Mouse (Mus musculus): Measurements from ENCODE around the gene Csrp3. TPM values are rescaled to one million over a fixed set of nuclear protein-coding genes. Genes with fewer than 3 reads are reported as not detected.
A peak's percentile ranks its signal among the peaks of the same experiment; 100 is the strongest.

Gene Csrp3
- polyA plus RNA-seq, 1 experiment from 2014 or later: 1,256 TPM

DNA sequence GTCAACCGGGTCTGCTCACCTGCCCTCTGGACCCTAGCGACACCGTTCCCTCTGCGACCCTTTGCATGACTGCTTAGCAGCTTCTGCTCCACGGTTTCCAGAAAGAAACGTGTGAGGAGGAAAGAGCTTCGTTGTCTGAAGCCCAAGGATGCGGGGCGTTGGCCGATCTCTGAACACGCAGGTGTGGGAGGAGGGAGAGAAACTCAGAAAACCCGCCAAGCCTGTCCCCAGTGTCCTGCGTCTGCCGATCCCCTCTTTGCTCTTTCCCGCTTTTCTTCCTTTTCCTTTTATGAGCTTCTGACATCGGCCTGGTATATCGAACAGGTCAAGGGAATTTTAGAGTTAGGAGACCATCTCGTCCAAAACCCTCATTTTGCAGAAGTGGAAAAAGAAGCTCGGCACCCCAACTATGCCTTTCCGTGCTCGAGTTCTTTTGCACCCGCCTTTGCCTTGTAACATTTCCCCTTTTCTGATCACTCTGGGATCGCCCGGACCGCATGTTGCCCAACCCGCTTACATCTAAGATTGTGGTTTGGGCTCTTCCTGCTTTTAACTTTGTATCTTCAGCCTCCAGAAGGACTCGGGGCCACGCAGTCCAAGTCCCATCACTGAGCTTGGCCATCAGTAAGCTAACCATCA lies 34.3 kb upstream of the Csrp3 start:
- peak overlapping the region; percentile 46; the same call in 1 of the 2 replicates for H3K27ac ChIP-seq (replicated peaks)
- no peak for ATAC-seq (ENCODE audit: extremely low read depth, insufficient number of reproducible peaks, low FRiP score, low TSS enrichment)

DNA sequence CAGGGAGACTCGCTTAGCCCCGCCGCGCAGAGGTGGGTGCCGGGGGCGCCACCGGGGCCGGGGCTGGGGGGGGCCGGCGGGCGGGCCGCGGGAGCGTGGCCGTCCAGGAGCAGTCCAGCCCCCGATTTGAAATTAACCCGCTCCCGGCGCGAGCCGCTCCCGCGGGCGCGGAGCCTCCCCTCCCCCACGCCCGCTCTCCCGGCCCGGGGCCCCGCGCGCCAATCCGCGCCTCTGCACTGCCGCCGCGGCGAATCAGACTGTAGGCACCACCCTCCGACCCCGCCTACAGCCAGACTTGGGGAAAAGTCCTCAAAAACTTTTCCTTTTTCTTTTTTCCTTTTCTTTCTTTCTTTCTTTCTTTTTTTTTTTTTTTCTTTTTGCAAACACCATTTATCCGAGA lies 33.7 kb upstream of the Csrp3 start, which contains the start of gene E2f8:
TSS of gene E2f8 (minus strand) at position 111 of the 400 bp plus-strand sequence.
- ATAC-seq (ENCODE audit: extremely low read depth, insufficient number of reproducible peaks, low FRiP score, low TSS enrichment): peak; percentile 64
- WGBS: under 1% methylated on average over 28 of the region's 41 CpGs

More for the DNA sequence above, 34.3 kb upstream of the Csrp3 start:
- Histone ChIP-seq H3K27me3 (replicated peaks) (no peaks in the 10 kb centered on the region), H3K9me3 (no peaks in the 10 kb centered on the region), H3K4me3 (peak overlapping the region; percentile 88), H3K9ac (peak overlapping the region; percentile 95), H3K4me2 (peak overlapping the region; percentile 95), H3K4me1 (peaks cover 26% of the 10 kb centered on the region), H3K36me3 (peaks cover 17% of the 10 kb centered on the region)
- WGBS: under 1% methylated on average over 28 of the region's 28 CpGs

DNA sequence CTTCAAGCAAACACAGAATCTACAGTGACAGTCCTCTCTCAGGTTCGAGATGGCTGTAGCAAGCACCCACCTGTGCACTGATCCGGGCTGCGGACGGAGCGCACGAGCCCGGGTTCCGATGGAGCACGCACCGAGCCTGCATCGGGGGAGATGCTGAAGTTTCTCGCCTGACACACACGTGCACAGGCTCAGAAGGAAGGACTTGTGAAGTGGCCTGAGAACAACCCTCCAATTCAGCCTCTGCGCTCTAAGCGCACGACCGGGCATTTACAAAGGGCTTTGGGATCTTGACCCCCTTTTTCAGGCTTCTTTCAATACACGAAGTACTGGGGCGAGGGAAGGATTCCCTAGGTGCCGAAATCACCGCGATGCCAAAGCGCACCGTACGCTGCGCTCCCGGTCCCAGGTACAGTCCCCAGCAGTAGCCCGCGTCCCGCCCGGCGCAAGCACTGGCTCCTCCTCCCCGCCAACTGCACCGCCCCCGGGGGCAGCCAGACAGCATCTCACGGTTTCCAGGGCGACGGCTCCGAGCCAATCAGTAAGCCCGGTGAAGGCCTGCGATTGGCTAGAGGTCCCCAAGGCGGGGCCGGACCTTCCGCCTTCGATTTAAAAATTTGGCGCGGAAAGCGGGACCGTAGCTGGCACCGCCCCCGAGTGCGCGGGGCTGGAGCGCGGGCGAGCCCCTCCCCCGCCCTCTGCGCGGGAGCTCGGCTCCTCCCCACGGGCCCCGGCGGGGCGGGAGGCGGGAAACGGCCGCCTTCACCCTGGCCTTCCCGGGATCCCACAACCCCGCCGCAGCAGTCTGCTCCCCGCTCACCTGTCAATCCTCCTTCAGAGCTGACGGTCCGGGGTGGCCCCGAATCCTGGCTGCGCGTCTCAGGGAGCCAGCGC lies 33.0 kb upstream of the Csrp3 start:
- peak overlapping the region; percentile 95 for H3K4me2 ChIP-seq
- peak overlapping the region; percentile 95 for H3K9ac ChIP-seq
- no peaks in the 10 kb centered on the region for H3K9me3 ChIP-seq
- H3K4me3 ChIP-seq: peak overlapping the region; percentile 88
- H3K27me3 ChIP-seq (replicated peaks): no peaks in the 10 kb centered on the region
- peak overlapping the region; percentile 90 for H3K27ac ChIP-seq (replicated peaks)
- under 1% methylated on average over 77 of the region's 77 CpGs for WGBS
- ATAC-seq (ENCODE audit: extremely low read depth, insufficient number of reproducible peaks, low FRiP score, low TSS enrichment): peak; percentile 98
- peaks cover 29% of the 10 kb centered on the region for H3K36me3 ChIP-seq
- peaks cover 26% of the 10 kb centered on the region for H3K4me1 ChIP-seq

More for the DNA sequence above, 33.7 kb upstream of the Csrp3 start, which contains the start of gene E2f8:
- Histone ChIP-seq H3K9me3 (no peaks in the 10 kb centered on the region), H3K27me3 (replicated peaks) (no peaks in the 10 kb centered on the region), H3K4me3 (peak within 1 kb of the TSS; percentile 88), H3K4me2 (peak within 1 kb of the TSS; percentile 95), H3K4me1 (peaks cover 26% of the 10 kb centered on the region), H3K36me3 (peaks cover 23% of the 10 kb centered on the region), H3K27ac (replicated peaks) (peak within 1 kb of the TSS; percentile 90), H3K9ac (peak within 1 kb of the TSS; percentile 95)

DNA sequence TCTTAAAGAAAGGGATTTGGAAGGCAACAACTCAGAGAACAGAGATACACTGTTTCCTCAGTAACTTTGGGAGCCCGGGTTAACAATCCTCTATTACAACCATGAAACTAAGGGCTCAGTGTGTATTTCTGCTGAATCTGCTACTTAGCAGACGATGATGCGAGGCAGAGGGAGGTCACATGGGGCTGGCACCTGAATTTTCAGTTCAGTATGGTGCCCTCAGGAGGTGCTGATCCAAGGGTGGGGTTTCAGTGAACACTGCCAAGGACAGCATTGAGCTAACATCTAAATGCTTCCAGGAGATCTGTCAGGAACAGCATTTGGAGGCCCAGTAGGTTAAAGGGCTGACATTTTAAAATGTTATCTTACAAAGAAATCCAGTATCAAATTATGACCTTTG lies 31.7 kb upstream of the Csrp3 start:
- no peaks in the 10 kb centered on the region for H3K27me3 ChIP-seq (replicated peaks)

DNA sequence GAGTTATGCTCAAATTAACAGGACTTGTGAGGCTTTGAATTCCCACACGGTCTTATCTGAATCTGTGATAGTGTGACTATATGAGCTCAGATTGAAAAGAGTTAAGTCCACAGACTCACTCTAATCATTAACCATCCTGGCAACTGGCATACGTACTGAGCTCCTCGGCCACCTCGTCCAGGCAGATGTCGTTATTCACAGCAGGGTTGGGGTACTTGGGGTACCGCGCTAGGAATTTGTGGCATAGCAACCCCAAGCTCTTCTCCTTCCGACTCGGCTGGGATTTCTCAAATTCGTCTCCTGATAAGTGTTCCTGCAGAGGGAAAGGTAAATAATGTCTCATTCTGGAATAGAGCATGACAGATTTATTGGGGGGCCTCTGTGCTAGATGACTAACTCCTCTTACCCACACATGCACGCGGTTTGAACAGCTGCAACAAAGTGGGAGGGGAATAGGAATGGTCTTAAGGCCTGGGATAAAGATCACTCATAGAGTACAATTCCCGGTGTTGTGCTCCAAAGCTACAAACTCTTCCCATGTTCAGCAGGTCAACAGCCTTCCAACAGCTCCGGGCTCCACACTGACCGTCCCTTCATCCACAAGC lies 30.1 kb upstream of the Csrp3 start:
- Histone ChIP-seq H3K4me2 (no peak overlapping the region), H3K4me3 (no peak overlapping the region), H3K27me3 (replicated peaks) (no peaks in the 10 kb centered on the region), H3K9me3 (no peaks in the 10 kb centered on the region), H3K4me1 (peaks cover 22% of the 10 kb centered on the region), H3K36me3 (peaks cover 59% of the 10 kb centered on the region), H3K27ac (replicated peaks) (no peak overlapping the region), H3K9ac (no peak overlapping the region)
- WGBS: 82% methylated on average over 15 of the region's 15 CpGs
- ATAC-seq (ENCODE audit: extremely low read depth, insufficient number of reproducible peaks, low FRiP score, low TSS enrichment): no peak

More for the DNA sequence above, 31.7 kb upstream of the Csrp3 start:
- peaks cover 24% of the 10 kb centered on the region for H3K4me1 ChIP-seq
- H3K4me3 ChIP-seq: peak overlapping the region; percentile 88
- H3K27ac ChIP-seq (replicated peaks): no peak overlapping the region; the same call in 1 of the 2 replicates
- 61% methylated on average over 3 of the region's 3 CpGs for WGBS
- no peaks in the 10 kb centered on the region for H3K9me3 ChIP-seq
- peak overlapping the region; percentile 95 for H3K4me2 ChIP-seq
- no peak for ATAC-seq (ENCODE audit: extremely low read depth, insufficient number of reproducible peaks, low FRiP score, low TSS enrichment)
- H3K36me3 ChIP-seq: peaks cover 42% of the 10 kb centered on the region
- H3K9ac ChIP-seq: peak overlapping the region; percentile 71

DNA sequence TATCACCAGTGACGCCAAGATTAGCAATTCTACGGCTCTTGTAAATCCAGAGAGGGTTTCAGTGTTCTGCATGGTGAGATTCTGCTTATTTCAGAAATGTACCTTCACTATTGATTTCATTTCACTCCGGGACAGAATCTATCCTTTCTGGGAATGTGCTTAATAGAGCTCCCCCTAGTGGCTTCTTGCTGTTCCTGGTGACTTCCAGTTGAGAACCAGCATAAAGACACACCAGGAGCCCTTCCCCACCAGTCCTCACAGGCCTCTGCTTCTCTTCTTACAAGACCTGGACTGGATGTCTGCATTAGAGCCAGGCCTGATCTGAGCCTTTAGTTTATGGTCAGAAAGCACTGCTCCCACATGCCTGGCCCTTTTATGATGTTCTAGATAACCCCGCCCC lies 28.7 kb upstream of the Csrp3 start:
- Histone ChIP-seq H3K4me3 (no peak overlapping the region), H3K9ac (no peak overlapping the region), H3K4me1 (peaks cover 16% of the 10 kb centered on the region), H3K36me3 (peaks cover 72% of the 10 kb centered on the region), H3K4me2 (no peak overlapping the region), H3K27ac (replicated peaks) (no peak overlapping the region), H3K27me3 (replicated peaks) (no peaks in the 10 kb centered on the region), H3K9me3 (no peaks in the 10 kb centered on the region)
- WGBS: 67% methylated on average over 4 of the region's 4 CpGs
- ATAC-seq (ENCODE audit: extremely low read depth, insufficient number of reproducible peaks, low FRiP score, low TSS enrichment): no peak

DNA sequence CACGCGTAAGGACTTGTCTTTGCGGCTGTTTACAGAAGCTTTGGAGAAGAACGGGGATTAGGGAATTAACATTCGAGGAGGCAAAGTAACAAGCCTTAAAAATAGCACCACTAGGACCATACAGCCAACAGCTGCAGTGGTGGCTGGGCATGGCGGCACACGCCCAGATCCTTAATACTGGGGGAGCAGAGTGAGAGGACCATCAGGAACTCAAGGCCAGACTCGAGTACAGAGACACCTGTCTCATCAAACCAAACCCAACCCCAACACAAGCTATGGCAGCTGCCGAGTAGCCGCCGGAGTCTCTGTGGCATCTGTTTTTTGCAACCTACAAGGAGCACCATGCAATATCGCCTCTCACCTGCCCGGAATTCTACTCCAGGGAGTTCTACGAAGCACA lies 27.3 kb upstream of the Csrp3 start:
- Histone ChIP-seq H3K27ac (replicated peaks) (no peak overlapping the region), H3K4me3 (no peak overlapping the region), H3K4me2 (no peak overlapping the region), H3K36me3 (peaks cover 87% of the 10 kb centered on the region), H3K27me3 (replicated peaks) (no peaks in the 10 kb centered on the region), H3K9ac (no peak overlapping the region), H3K9me3 (no peaks in the 10 kb centered on the region), H3K4me1 (peaks cover 12% of the 10 kb centered on the region)
- WGBS: 91% methylated on average over 14 of the region's 14 CpGs
- ATAC-seq (ENCODE audit: extremely low read depth, insufficient number of reproducible peaks, low FRiP score, low TSS enrichment): no peak

DNA sequence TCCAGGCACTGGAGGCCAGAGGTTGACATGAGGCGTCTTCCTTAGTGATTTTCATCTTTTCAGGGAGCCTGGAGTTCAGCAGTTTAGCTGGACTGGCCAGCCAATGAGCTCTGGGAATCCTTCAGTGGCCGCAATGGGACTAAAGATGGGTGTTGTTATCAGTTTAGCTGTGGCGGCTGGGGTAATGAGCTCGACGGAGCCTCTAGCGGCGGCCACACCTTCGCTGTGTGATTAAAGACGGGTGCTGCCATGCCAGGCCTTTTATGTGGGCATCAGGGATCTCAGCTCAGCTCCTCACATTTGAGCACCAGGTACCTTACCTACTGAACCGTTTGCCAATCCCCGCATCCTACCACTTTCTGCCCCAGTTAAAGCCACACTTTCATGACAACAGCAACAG lies 23.5 kb upstream of the Csrp3 start:
- H3K27me3 ChIP-seq (replicated peaks): no peaks in the 10 kb centered on the region
- no peak overlapping the region for H3K4me3 ChIP-seq
- 70% methylated on average over 11 of the region's 11 CpGs for WGBS
- no peaks in the 10 kb centered on the region for H3K9me3 ChIP-seq
- H3K36me3 ChIP-seq: peaks cover 99% of the 10 kb centered on the region
- no peaks in the 10 kb centered on the region for H3K4me1 ChIP-seq
- no peak overlapping the region for H3K4me2 ChIP-seq
- ATAC-seq (ENCODE audit: extremely low read depth, insufficient number of reproducible peaks, low FRiP score, low TSS enrichment): no peak
- no peak overlapping the region for H3K27ac ChIP-seq (replicated peaks)
- H3K9ac ChIP-seq: no peak overlapping the region

DNA sequence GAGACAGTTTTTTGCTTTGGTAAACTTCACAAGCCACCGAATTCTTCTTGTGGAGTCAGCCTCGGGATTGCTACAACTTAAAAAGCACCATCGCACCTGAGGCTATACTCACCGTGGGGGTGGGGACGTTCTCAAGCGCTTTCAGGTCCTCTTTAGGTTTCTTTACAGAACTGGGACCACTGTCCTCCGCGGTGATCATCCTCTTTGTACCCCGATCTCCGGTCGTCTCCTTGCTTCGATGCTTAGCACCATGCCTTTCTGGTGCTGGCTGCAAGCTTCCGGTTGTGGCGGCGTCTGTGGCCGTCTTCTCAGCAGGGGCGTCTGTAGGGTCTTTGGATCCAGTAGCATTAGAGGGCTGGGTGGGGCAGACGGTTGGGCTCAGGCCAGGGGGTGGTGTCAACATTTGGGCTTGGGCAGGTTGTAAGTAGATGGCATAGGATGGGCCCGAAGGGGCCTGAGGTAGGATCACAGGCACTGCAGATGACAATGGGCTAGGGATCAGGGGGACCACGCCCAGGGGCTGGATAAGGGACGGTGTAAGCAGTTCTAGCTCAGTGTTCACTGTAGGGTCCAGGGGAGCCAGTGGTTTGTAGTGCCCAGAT lies 22.8 kb upstream of the Csrp3 start:
- ATAC-seq (ENCODE audit: extremely low read depth, insufficient number of reproducible peaks, low FRiP score, low TSS enrichment): no peak
- 92% methylated on average over 21 of the region's 21 CpGs for WGBS
- H3K4me2 ChIP-seq: no peak overlapping the region

DNA sequence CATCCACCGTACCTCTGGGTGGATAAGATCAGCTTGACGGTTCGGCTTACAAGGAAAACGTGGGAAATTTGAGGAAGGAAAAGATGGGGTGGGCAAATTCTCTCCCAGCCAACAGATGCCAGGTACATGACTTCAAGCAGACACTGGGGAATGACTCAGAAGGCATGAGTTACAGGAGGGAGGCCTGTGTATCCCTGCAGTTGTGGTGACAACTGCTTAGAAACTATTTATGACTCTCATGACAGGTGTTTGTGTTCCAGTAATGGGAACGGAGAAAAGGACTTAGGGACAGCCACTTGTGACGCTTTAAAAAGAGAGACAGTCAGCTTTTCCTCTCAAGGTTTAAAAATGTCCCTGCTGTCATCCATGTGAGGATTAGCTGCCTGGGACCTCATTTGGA lies 22.3 kb upstream of the Csrp3 start:
- Histone ChIP-seq H3K4me2 (no peak overlapping the region), H3K4me1 (no peaks in the 10 kb centered on the region), H3K4me3 (no peak overlapping the region), H3K9me3 (no peaks in the 10 kb centered on the region), H3K27ac (replicated peaks) (no peak overlapping the region), H3K27me3 (replicated peaks) (no peaks in the 10 kb centered on the region), H3K9ac (no peak overlapping the region), H3K36me3 (peaks cover 99% of the 10 kb centered on the region)
- WGBS: 74% methylated on average over 6 of the region's 6 CpGs
- no peak for ATAC-seq (ENCODE audit: extremely low read depth, insufficient number of reproducible peaks, low FRiP score, low TSS enrichment)

More for the DNA sequence above, 22.8 kb upstream of the Csrp3 start:
- Histone ChIP-seq H3K4me3 (no peak overlapping the region), H3K36me3 (peaks cover 99% of the 10 kb centered on the region), H3K9ac (no peak overlapping the region), H3K9me3 (no peaks in the 10 kb centered on the region), H3K4me1 (no peaks in the 10 kb centered on the region), H3K27ac (replicated peaks) (no peak overlapping the region), H3K27me3 (replicated peaks) (no peaks in the 10 kb centered on the region)

DNA sequence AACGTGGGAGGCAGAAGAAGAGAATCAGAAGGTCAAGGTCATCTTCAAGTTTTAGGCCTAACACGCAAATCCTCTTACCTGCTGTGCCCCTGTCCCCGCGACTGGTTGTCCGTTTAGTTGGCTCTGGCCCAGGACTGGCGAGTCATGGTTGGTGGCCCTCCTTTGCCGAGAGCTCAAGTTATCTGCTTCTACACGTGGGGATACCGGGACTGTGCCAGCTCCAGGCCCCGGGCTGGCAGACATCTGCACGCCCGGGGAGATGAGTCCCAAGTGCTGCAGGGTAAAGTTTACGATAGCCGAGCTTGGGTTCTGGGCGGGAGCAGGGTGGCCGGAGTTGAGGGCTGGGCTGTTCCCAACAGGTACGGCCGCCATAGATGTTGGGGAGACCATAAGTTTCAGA lies 19.7 kb upstream of the Csrp3 start:
- Histone ChIP-seq H3K36me3 (peaks cover 84% of the 10 kb centered on the region), H3K27me3 (replicated peaks) (no peaks in the 10 kb centered on the region), H3K4me2 (no peak overlapping the region), H3K27ac (replicated peaks) (no peak overlapping the region), H3K4me1 (peaks cover 13% of the 10 kb centered on the region), H3K9me3 (no peaks in the 10 kb centered on the region), H3K4me3 (no peak overlapping the region), H3K9ac (no peak overlapping the region)
- no peak for ATAC-seq (ENCODE audit: extremely low read depth, insufficient number of reproducible peaks, low FRiP score, low TSS enrichment)
- 88% methylated on average over 18 of the region's 18 CpGs for WGBS
